Mouse (Mus musculus): ENCODE data around the gene Cebpb.

- TF ChIP-seq MAX (IDR thresholded peaks at IDR 0.05; ENCODE audit: low read length) (no peak), CTCF (IDR thresholded peaks at IDR 0.05 in 2 of 3, conservative IDR thresholded peaks at IDR 0.05 in 1 of 3; ENCODE audit: control insufficient read depth in 1 of 3, insufficient read depth in 1 of 3, low read depth in 2 of 3, low read length in 3 of 3, poor library complexity in 1 of 3, severe bottlenecking in 1 of 3) (no peak), EP300 (IDR thresholded peaks at IDR 0.05; ENCODE audit: low read depth in 1 of 2, low read length in 2 of 2) (no peak), UBTF (IDR thresholded peaks at IDR 0.05; ENCODE audit: borderline replicate concordance, insufficient read depth, low read depth, low read length) (no peak), NELFE (IDR thresholded peaks at IDR 0.05; ENCODE audit: low read depth, low read length) (no peak), MYC (IDR thresholded peaks at IDR 0.05; ENCODE audit: low read depth, low read length) (no peak), POLR2A (IDR thresholded peaks at IDR 0.05; ENCODE audit: control insufficient read depth in 1 of 2, insufficient read depth in 1 of 2, low read depth in 1 of 2, low read length in 2 of 2, poor library complexity in 1 of 2) (no peak), TCF12 (IDR thresholded peaks at IDR 0.05; ENCODE audit: low read depth, low read length) (no peak), ZKSCAN1 (IDR thresholded peaks at IDR 0.05; ENCODE audit: low read depth, low read length) (no peak), CHD2 (IDR thresholded peaks at IDR 0.05; ENCODE audit: low read length) (no peak), MAZ (IDR thresholded peaks at IDR 0.05; ENCODE audit: low read depth, low read length) (no peak), POLR2AphosphoS2 (IDR thresholded peaks at IDR 0.05; ENCODE audit: low read length) (no peak), USF2 (IDR thresholded peaks at IDR 0.05; ENCODE audit: borderline replicate concordance in 1 of 2, insufficient read depth in 1 of 2, low read depth in 1 of 2, low read length in 2 of 2) (no peak), NRF1 (IDR thresholded peaks at IDR 0.05; ENCODE audit: insufficient read depth, low read depth, low read length, poor library complexity, severe bottlenecking) (no peak)
Measured at GRCm38 (mm10) chr2:167688126-167688497, 603 bp upstream of the Cebpb start.

Measured in MEL (cell line).